Mouse (Mus musculus) stomach, postnatal 0 days (tissue): ENCODE measurements around the gene Tmem132a. TPM values are rescaled to one million over a fixed set of nuclear protein-coding genes. Genes with fewer than 3 reads are reported as not detected.

Source experiments
- ATAC-seq: fragments of 200-750 bp; cut with Nextera tagmentation; 2 replicates; pipeline ENCODE4 v1.8.0; 2017; ENCODE audit not compliant: low FRiP score, low TSS enrichment
- DNase-seq: peaks from one replicate; pipeline ENCODE4 v3.0.0-alpha.2; 2016; ENCODE audit warnings: low spot score
- H3K27ac ChIP-seq: fragments of 300-500 bp; sonication (generic); replicated peaks from 2 replicates; pipeline ENCODE4 v1.5.1; 2014; ENCODE audit warnings: mild to moderate bottlenecking, control low read depth
- H3K27me3 ChIP-seq: fragments of 300-500 bp; sonication (generic); 2 replicates; pipeline ENCODE4 v1.6.1; 2014; ENCODE audit warnings: low read length; ENCODE audit not compliant: control insufficient read depth, insufficient read depth
- H3K36me3 ChIP-seq: fragments of 300-500 bp; sonication (generic); 2 replicates; pipeline ENCODE4 v1.6.1; 2014; ENCODE audit warnings: low read length, mixed read lengths; ENCODE audit not compliant: control insufficient read depth, insufficient read depth
- H3K4me1 ChIP-seq: fragments of 300-500 bp; sonication (generic); replicated peaks from 2 replicates; pipeline ENCODE4 v1.6.1; 2014; ENCODE audit warnings: antibody characterized with exemption; ENCODE audit not compliant: control insufficient read depth, insufficient read depth
- H3K4me2 ChIP-seq: fragments of 300-500 bp; sonication (generic); replicated peaks from 2 replicates; pipeline ENCODE4 v1.6.1; 2014; ENCODE audit warnings: low read depth, mild to moderate bottlenecking, control low read depth, moderate library complexity
- H3K4me3 ChIP-seq: fragments of 300-500 bp; sonication (generic); 2 replicates; pipeline ENCODE4 v1.5.1; 2014; ENCODE audit warnings: low read depth, low read length, control low read depth
- H3K9ac ChIP-seq: fragments of 300-500 bp; sonication (generic); 2 replicates; pipeline ENCODE4 v1.6.1; 2014; ENCODE audit warnings: mild to moderate bottlenecking, low read length, control low read depth, mixed read lengths
- H3K9me3 ChIP-seq: fragments of 300-500 bp; sonication (generic); 2 replicates; pipeline ENCODE4 v1.6.1; 2016; ENCODE audit warnings: low read length; ENCODE audit not compliant: control insufficient read depth
- CTCF ChIP-seq: IDR thresholded peaks from 2 replicates; pipeline ENCODE4 v1.5.1; 2016; ENCODE audit warnings: antibody characterized with exemption, low read depth, mild to moderate bottlenecking, moderate library complexity
- EP300 ChIP-seq: optimal IDR thresholded peaks from 2 replicates; pipeline ENCODE3; 2016; ENCODE audit warnings: antibody characterized with exemption
- WGBS: fragments of 180-500 bp; shearing (Covaris S2); extraction: QIAGEN DNeasy Blood & Tissue Kit; methylation state at CpG from one replicate; pipeline ENCODE4 v1.1.7; 2014; 5-methylcytosine and 5-hydroxymethylcytosine counted together
- polyA plus RNA-seq: library from polyadenylated mRNA; unstranded; fragments of >200 nt; fragmentation: Nextera tagmentation; extraction: Ambion mirVana; gene quantifications from 2 replicates; pipeline ENCODE4 v1.2.1, GENCODE M21; 2015

The Tmem132a gene
- polyA plus RNA-seq, 1 experiment from 2014 or later, result 19.1 TPM

DNA sequence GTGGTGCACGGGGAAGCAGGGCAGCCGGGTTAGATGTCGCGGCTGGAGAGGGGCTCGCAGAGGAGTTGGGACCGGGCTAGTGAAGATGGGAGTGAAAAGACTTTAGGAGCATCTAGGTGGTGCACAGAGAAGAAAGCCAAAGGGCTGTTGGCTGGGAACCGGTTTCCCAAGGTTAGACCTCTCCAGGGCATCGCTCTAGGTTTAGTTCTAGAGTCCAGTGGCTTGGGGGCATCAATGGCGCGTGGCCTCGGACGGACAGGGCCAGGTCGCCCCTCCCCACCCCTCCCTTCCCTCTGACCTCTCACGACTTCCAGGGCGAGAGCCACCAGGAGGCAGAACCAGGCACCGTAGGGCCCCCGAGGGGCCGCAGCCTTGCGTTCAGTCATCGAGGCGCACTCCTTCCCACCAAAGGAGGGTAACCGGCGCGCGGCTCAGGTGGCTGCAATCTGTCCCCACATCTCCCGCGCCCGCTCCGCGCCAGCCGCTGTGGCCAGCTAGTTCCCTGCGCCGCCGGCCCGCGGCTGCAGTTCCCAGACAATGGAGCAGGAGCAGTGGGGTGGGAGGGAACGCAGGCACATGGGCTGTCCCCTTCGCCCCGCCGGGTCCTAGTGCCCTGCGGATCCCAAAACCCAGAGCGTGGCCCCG, 377 bp downstream of the Tmem132a start:
- H3K9me3 ChIP-seq, result no peaks in the 10 kb centered on the region
- H3K9ac ChIP-seq, result peak overlapping the region; percentile 76
- TF ChIP-seq EP300, result no peak
- TF ChIP-seq CTCF, result peak; percentile 31; the same call in 1 of the 2 replicates
- WGBS, result under 1% methylated on average over 28 of the region's 43 CpGs
- peak overlapping the region; percentile 66 for H3K4me3 ChIP-seq
- H3K4me1 ChIP-seq, result peaks cover 8% of the 10 kb centered on the region; the same call in 1 of the 2 replicates
- H3K36me3 ChIP-seq, result peaks cover 22% of the 10 kb centered on the region
- H3K27me3 ChIP-seq, result no peaks in the 10 kb centered on the region
- H3K27ac ChIP-seq, result peak overlapping the region; percentile 79
- DNase-seq, result peak; percentile 84
- peak overlapping the region; percentile 82 for H3K4me2 ChIP-seq
- peak; percentile 88 for ATAC-seq

DNA sequence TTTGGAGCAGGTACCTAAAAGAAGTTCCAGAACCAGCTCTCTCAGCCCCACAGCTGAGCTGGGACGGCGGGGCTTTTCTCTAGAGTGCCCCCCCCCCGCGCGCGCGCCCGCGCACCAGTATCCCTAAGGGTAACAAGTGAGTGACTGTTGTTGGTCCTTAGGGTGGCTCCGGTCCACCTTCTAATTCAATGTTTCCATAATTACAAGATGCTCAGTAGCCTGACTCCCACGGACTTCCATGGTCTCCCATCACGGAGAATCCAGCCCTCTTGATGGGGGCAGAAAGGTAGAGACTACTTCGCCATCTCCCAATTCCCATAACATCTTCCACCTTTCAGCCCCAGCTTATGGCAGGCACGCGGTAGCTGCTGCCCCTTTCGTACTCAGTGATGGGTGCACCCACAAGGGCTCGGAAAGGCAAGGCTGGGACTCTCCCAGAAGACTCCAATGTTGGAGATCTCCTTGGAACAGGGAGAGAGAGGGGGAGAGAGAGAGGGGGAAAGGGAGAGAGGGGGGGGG, 1.1 kb downstream of the Tmem132a start:
- H3K4me1 ChIP-seq, result peaks cover 8% of the 10 kb centered on the region; the same call in 1 of the 2 replicates
- no peak overlapping the region for H3K27ac ChIP-seq
- under 1% methylated on average over 17 of the region's 17 CpGs for WGBS
- DNase-seq, result peak; percentile 33
- H3K4me2 ChIP-seq, result peak overlapping the region; percentile 82
- H3K9me3 ChIP-seq, result no peaks in the 10 kb centered on the region
- peak overlapping the region; percentile 76 for H3K9ac ChIP-seq
- H3K4me3 ChIP-seq, result peak overlapping the region; percentile 66
- no peaks in the 10 kb centered on the region for H3K27me3 ChIP-seq
- TF ChIP-seq EP300 (no peak), CTCF (0 out of 2 replicates have a peak, but pooled peaks have one; percentile 6)
- peaks cover 24% of the 10 kb centered on the region for H3K36me3 ChIP-seq
- ATAC-seq, result no peak

DNA sequence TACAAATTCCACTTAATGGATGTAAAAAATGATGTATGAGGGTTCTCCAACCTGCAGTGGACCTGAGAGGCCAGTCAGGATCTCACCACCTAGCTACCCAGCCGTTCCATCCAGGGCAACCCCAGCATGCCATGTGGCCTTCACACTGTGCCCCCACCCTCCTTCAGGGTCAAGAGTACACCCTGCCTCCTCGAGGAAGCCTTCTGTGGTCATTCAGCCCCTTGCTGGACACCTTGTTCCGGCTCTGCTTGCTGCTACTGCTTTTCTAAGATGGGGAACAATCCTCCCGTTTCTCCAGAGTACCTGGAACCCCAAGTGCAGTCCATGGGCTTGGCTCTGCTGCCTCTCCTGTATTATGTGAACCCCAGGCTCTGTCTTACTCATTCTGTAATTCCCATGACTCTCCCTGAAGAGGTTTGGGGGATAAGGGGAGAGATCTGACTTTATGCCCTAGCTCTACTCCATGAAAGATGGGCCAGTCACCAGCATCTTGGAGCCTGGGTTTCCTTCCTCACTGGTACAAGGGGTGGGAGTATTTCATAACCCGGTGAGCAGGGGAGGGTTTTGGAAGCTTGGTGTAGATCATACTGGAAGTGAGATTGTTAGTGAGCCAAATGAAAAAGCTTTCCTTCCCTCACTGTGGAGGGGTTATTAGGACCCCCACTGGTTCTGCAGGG, 1.7 kb downstream of the Tmem132a start:
- Histone ChIP-seq H3K4me2 (peak overlapping the region; percentile 82), H3K4me1 (peaks cover 8% of the 10 kb centered on the region; the same call in 1 of the 2 replicates), H3K27ac (no peak overlapping the region), H3K27me3 (no peaks in the 10 kb centered on the region), H3K9ac (peak overlapping the region; percentile 76), H3K4me3 (peak overlapping the region; percentile 66), H3K36me3 (peaks cover 20% of the 10 kb centered on the region), H3K9me3 (no peaks in the 10 kb centered on the region)
- no peak for ATAC-seq
- no peak for DNase-seq
- TF ChIP-seq CTCF, result no peak
- no peak for TF ChIP-seq EP300
- 24% methylated on average over 5 of the region's 5 CpGs for WGBS

DNA sequence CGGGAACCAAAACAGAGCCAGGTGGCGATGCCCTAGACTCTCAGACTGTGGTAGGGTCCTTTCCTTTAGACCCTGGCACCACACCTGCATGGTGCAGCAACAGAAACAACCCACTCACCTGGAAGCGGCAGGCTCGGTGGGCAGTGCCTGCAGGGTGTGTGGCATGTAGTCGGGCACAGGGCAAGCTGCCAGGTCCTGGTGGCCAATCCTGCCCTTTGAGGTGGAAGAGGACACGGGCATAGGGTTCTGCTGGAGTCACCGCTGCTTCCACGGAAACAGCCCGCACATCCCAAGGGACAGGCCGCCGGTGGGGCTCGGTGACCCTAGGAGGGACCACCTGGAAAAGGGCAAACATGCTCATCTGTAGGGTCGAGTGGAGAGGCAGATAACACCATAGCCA, 3.4 kb downstream of the Tmem132a start:
- H3K36me3 ChIP-seq, result peaks cover 14% of the 10 kb centered on the region
- H3K4me1 ChIP-seq, result peaks cover 8% of the 10 kb centered on the region; the same call in 1 of the 2 replicates
- H3K9me3 ChIP-seq, result no peaks in the 10 kb centered on the region
- no peak for TF ChIP-seq CTCF
- TF ChIP-seq EP300, result no peak
- no peak overlapping the region for H3K9ac ChIP-seq
- no peak for ATAC-seq
- no peak overlapping the region for H3K27ac ChIP-seq
- no peak for DNase-seq
- H3K4me2 ChIP-seq, result no peak overlapping the region
- 90% methylated on average over 13 of the region's 13 CpGs for WGBS
- H3K27me3 ChIP-seq, result no peaks in the 10 kb centered on the region
- H3K4me3 ChIP-seq, result no peak overlapping the region

DNA sequence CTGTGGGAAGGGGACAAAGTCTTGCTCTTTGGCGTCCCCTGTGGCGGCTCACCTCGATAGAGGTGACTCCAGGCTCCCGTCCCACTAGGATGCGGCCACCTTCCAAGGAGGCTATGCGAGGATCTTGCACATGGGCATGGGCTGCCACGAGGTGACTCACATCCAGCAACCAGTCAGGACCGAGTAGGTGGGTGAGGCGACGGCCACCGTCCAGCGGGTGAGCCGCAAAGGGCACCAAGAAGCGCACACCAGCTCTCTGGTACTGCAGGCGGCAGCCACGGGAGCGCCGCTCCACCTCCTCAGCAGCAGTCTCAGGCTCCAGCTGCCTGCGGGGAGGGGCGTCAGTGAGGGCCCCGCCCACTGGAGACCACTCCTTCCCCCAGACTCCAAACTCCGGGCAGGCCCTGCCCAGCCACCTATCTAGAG, 9.7 kb downstream of the Tmem132a start:
- Histone ChIP-seq H3K4me1 (no peaks in the 10 kb centered on the region), H3K27me3 (no peaks in the 10 kb centered on the region), H3K4me3 (no peak overlapping the region), H3K9ac (no peak overlapping the region), H3K36me3 (peaks cover 14% of the 10 kb centered on the region), H3K4me2 (no peak overlapping the region), H3K9me3 (no peaks in the 10 kb centered on the region), H3K27ac (no peak overlapping the region)
- ATAC-seq (peak; percentile 7; the same call in 1 of the 2 replicates), DNase-seq (no peak)
- 50% methylated on average over 22 of the region's 22 CpGs for WGBS
- TF ChIP-seq CTCF (peak; percentile 40), EP300 (no peak)

DNA sequence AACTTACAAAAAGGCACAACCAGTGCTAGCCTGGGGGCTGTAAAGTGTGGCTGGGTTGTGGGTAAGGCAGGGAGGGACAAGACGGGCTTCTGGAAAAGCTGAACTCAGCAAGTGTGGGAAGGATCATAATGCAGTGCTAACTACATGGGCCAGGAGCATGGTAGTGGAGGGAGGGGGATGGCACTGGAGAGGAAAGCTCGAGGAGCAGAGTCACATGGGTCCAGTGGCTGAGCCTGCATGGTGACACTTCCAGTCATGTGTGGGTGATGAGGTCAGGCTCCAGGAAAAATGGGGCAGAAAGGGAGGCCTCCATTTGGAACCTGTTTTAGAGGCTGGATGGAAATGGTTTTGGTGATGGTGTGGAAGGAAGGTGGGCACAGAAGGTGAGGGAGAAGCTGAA, 13.2 kb downstream of the Tmem132a start:
- Histone ChIP-seq H3K9ac (no peak overlapping the region), H3K4me3 (no peak overlapping the region), H3K27ac (no peak overlapping the region), H3K9me3 (no peaks in the 10 kb centered on the region), H3K4me2 (no peak overlapping the region), H3K4me1 (no peaks in the 10 kb centered on the region), H3K27me3 (no peaks in the 10 kb centered on the region), H3K36me3 (peaks cover 2% of the 10 kb centered on the region; the same call in 1 of the 2 replicates)
- DNase-seq, result no peak
- TF ChIP-seq CTCF, result no peak
- no peak for TF ChIP-seq EP300
- 33% methylated on average over 2 of the region's 2 CpGs for WGBS
- ATAC-seq, result no peak
